ENCODE assay signal across 8 mouse cellular contexts in the genomic region with DNA sequence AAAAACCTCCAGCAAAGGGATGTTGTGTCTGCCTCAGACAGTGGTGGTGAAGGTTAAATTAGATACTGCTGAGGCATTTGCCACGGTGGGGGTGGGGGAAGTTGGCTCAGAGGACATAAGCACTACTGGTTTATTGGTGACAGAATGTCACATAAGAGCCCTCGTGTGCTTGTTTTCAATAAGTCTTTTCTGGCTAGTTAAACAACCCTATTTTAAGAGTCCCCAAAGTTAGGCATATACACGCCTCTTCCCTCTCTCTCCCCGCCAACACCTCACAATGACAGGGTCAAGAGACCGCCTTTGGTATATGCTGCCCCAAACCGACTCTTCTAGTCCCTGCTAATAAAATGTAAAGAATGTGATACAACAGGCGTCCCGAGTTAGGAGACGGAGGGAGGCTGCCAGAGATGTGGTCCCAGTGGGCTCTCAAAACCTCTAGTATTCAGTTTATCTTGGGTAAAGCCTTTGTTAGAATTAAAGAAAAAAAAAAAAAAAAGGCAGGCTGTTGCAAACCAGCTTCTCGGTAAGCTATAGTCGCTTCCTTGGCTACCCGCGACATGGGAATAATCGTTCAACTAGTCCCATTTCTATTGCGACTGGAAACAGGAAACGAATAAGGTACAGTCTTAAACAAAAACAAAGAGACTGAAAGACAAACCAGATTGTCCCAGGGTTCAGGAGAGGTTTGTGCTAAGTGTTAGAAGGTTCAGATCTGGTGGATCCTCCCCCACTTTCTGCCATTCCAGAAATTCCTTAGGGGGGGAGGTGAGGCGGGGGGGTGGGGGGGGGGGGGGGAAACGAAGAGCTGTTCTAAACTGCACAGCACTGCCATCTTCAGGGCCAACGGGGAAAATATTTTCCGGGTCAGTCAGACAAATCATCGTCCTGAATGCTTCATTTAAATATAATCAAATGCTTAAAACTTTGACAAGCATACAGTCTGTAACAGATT.
DNase-seq lines count a peak whose midpoint lies in the region; ATAC-seq and TF ChIP-seq lines count a peak whose summit lies in the region.

No protein-coding gene starts in this region.

- no peaks in the 10 kb centered on the region for H3K36me3 ChIP-seq in forebrain, embryonic 15.5 days

- peak; percentile 90 for DNase-seq in ES-CJ7 (ENCODE audit: low read depth, low spot score)
- peak; percentile 35 for DNase-seq in c-Kit-positive CD71-positive TER-119-positive erythroid progenitor cells, embryonic 14.5 days (ENCODE audit: low spot score)
- peak; percentile 78 to 82 for DNase-seq in heart, postnatal 36 days
- DNase-seq in layer of hippocampus, adult 18-20 months (ENCODE audit: low spot score in 2 of 2): peak; percentile 20 to 72
- DNase-seq in lung, adult 2 months: peak; percentile 64
- peak; percentile 64 for DNase-seq in ovary, adult 18-20 months (ENCODE audit: low spot score)
- peak; percentile 78 for DNase-seq in thymus, postnatal 4 days

- intact Hi-C loops in heart, postnatal 36 days (cut with DNase I): loop anchor here (1.0 to 5.0 kb wide), 8 partner anchors 53 to 681 kb away; a partner anchor contains a TSS

- TF ChIP-seq POLR2A in lung, adult 2 months (IDR thresholded peaks at IDR 0.05; ENCODE audit: borderline replicate concordance, extremely low read depth, low read depth, low read length): no peak

- peak; percentile 73 for ATAC-seq in forebrain, embryonic 15.5 days (replicated peaks)

- no peaks in the 10 kb centered on the region for H3K9me3 ChIP-seq in forebrain, embryonic 15.5 days

- H3K4me2 ChIP-seq in forebrain, embryonic 15.5 days (replicated peaks): peak overlapping the region; percentile 52

- H3K27ac ChIP-seq in forebrain, embryonic 15.5 days (replicated peaks): 0 out of 2 replicates have a peak overlapping the region, but pooled peaks have one; percentile 1

- H3K27me3 ChIP-seq in forebrain, embryonic 15.5 days: no peaks in the 10 kb centered on the region

- H3K9ac ChIP-seq in forebrain, embryonic 15.5 days (replicated peaks): peak overlapping the region; percentile 32

- H3K4me3 ChIP-seq in forebrain, embryonic 15.5 days: peak overlapping the region; percentile 35
- H3K4me3 ChIP-seq in lung, adult 2 months (replicated peaks; ENCODE audit: extremely low read depth, low read depth, low read length): peak overlapping the region; percentile 37

- peaks cover 15% of the 10 kb centered on the region for H3K4me1 ChIP-seq in forebrain, embryonic 15.5 days
- H3K4me1 ChIP-seq in lung, adult 2 months (ENCODE audit: control insufficient read depth, insufficient read depth, low read length): peaks cover 6% of the 10 kb centered on the region

- peak; percentile 25; the same call in 1 of the 2 replicates for TF ChIP-seq CTCF in lung, adult 2 months (IDR thresholded peaks at IDR 0.05; ENCODE audit: insufficient read depth, low read length)

- WGBS in forebrain, embryonic 15.5 days: 1% methylated on average over 21 of the region's 21 CpGs
- WGBS in lung, adult 2 months: 4% methylated on average over 21 of the region's 21 CpGs

Comparison
In these comparisons a context has a peak if more than half of its experiments do, and no peak if none do; other contexts are left out.
1. Peak in every context shown above with its lines: DNase-seq, ATAC-seq, H3K4me3 ChIP-seq and H3K27ac ChIP-seq.
2. DNase-seq: peak in every context shown above with its lines; median percentile 90 in ES-CJ7; 80 in heart, postnatal 36 days; 78 in thymus, postnatal 4 days; 64 in lung, adult 2 months; 64 in ovary, adult 18-20 months; 46 in layer of hippocampus, adult 18-20 months; 35 in c-Kit-positive CD71-positive TER-119-positive erythroid progenitor cells, embryonic 14.5 days.